ENCODE assay signal across 8 mouse cellular contexts in the genomic region with DNA sequence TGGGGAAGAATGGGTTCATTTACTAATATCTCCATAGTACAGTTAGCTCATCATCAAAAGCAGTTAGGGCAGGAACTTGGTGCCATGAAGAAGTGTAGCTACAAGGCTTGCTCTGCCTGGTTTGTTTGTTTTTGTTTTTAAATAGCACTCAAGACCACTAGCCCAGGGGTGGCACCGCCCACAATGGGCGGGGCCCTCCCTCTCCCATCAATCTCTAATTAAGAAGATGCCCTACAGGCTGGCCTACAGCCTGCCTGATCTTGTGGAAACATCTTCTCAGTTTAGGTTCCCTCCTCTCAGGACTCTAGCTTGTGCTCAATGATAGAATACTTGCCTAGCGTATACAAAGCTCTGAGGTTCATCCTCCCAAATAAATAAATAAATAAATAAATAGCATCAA. TPM values are rescaled to one million over a fixed set of nuclear protein-coding genes. Genes with fewer than 3 reads are reported as not detected.
DNase-seq lines count a peak whose midpoint lies in the region; ATAC-seq and TF ChIP-seq lines count a peak whose summit lies in the region.

No protein-coding gene starts in this region.

- peak overlapping the region; percentile 61 for H3K4me2 ChIP-seq in hindbrain, embryonic 14.5 days (replicated peaks)
- peak overlapping the region; percentile 51 for H3K4me2 ChIP-seq in midbrain, embryonic 11.5 days

- WGBS in hindbrain, embryonic 14.5 days = 0% methylated on average over 3 of the region's 3 CpGs
- 3% methylated on average over 3 of the region's 3 CpGs for WGBS in midbrain, embryonic 11.5 days

- peak overlapping the region; percentile 51 for H3K4me3 ChIP-seq in testis, adult 2 months (ENCODE audit: control insufficient read depth, low read depth, low read length)
- peak overlapping the region; percentile 37; the same call in 1 of the 2 replicates for H3K4me3 ChIP-seq in cortical plate, adult 2 months (ENCODE audit: insufficient read depth, low read length)
- peak overlapping the region; percentile 56 for H3K4me3 ChIP-seq in hindbrain, embryonic 14.5 days (replicated peaks; ENCODE audit: low read length)
- H3K4me3 ChIP-seq in midbrain, embryonic 11.5 days (ENCODE audit: low read depth, low read length) = peak overlapping the region; percentile 79

- H3K36me3 ChIP-seq in testis, adult 2 months (ENCODE audit: control insufficient read depth, insufficient read depth, low read length) = no peaks in the 10 kb centered on the region; the same call in 1 of the 2 replicates
- H3K36me3 ChIP-seq in hindbrain, embryonic 14.5 days (replicated peaks; ENCODE audit: control insufficient read depth, insufficient read depth) = no peaks in the 10 kb centered on the region
- no peaks in the 10 kb centered on the region for H3K36me3 ChIP-seq in midbrain, embryonic 11.5 days (ENCODE audit: control insufficient read depth, insufficient read depth, low read length)

- peak overlapping the region; percentile 60 for H3K9ac ChIP-seq in hindbrain, embryonic 14.5 days
- H3K9ac ChIP-seq in midbrain, embryonic 11.5 days (ENCODE audit: low read length) = peak overlapping the region; percentile 85

- ATAC-seq in hindbrain, embryonic 14.5 days (ENCODE audit: low FRiP score) = peak; percentile 49
- peak; percentile 65 for ATAC-seq in midbrain, embryonic 11.5 days (ENCODE audit: low FRiP score)
- no peak for ATAC-seq in frontal cortex, adult (ENCODE audit: low TSS enrichment)

- DNase-seq in testis, postnatal 14 days (ENCODE audit: low spot score) = no peak
- DNase-seq in hindbrain, embryonic 14.5 days (ENCODE audit: low spot score) = peak; percentile 35
- DNase-seq in midbrain, embryonic 11.5 days (ENCODE audit: low spot score, missing footprints) = peak; percentile 92
- DNase-seq in gastrocnemius, postnatal 10 days = no peak
- DNase-seq in cerebellum, adult 9-10 months = no peak

- no peaks in the 10 kb centered on the region for H3K27me3 ChIP-seq in testis, adult 2 months (ENCODE audit: control insufficient read depth, insufficient read depth, low read length)
- H3K27me3 ChIP-seq in hindbrain, embryonic 14.5 days (ENCODE audit: control insufficient read depth, insufficient read depth, low read length) = no peaks in the 10 kb centered on the region
- no peaks in the 10 kb centered on the region for H3K27me3 ChIP-seq in midbrain, embryonic 11.5 days (ENCODE audit: control insufficient read depth, insufficient read depth, low read length)

- TF ChIP-seq CTCF in testis, adult 2 months (IDR thresholded peaks at IDR 0.05; ENCODE audit: control insufficient read depth, insufficient read depth, insufficient replicate concordance, low read depth, low read length) = no peak
- TF ChIP-seq CTCF in cortical plate, adult 2 months (IDR thresholded peaks at IDR 0.05; ENCODE audit: extremely low read depth, insufficient read depth, low read length) = no peak

- TF ChIP-seq POLR2A in testis, adult 2 months (IDR thresholded peaks at IDR 0.05; ENCODE audit: control insufficient read depth, low read depth, low read length) = no peak
- TF ChIP-seq POLR2A in cortical plate, adult 2 months (IDR thresholded peaks at IDR 0.05; ENCODE audit: extremely low read depth, insufficient read depth, low read length) = no peak

- no peaks in the 10 kb centered on the region for H3K9me3 ChIP-seq in hindbrain, embryonic 14.5 days (ENCODE audit: control insufficient read depth, low read length)
- no peaks in the 10 kb centered on the region for H3K9me3 ChIP-seq in midbrain, embryonic 11.5 days (ENCODE audit: control insufficient read depth, low read length)

- peaks cover 7% of the 10 kb centered on the region for H3K4me1 ChIP-seq in testis, adult 2 months (ENCODE audit: control insufficient read depth, insufficient read depth, low read length)
- H3K4me1 ChIP-seq in cortical plate, adult 2 months (ENCODE audit: control insufficient read depth, insufficient read depth, low read length) = no peaks in the 10 kb centered on the region
- H3K4me1 ChIP-seq in hindbrain, embryonic 14.5 days (replicated peaks; ENCODE audit: control insufficient read depth, insufficient read depth, low read length) = peaks cover 8% of the 10 kb centered on the region
- H3K4me1 ChIP-seq in midbrain, embryonic 11.5 days (ENCODE audit: control insufficient read depth, insufficient read depth, low read length) = peaks cover 10% of the 10 kb centered on the region

- no peak overlapping the region for H3K27ac ChIP-seq in testis, adult 2 months (ENCODE audit: control insufficient read depth, insufficient read depth, low read depth, low read length)
- no peak overlapping the region for H3K27ac ChIP-seq in cortical plate, adult 2 months (ENCODE audit: insufficient read depth, low read length)
- 0 out of 2 replicates have a peak overlapping the region, but pooled peaks have one; percentile 73 for H3K27ac ChIP-seq in hindbrain, embryonic 14.5 days
- H3K27ac ChIP-seq in midbrain, embryonic 11.5 days (ENCODE audit: low read depth, low read length) = no peak overlapping the region

RNA-seq across cellular contexts. Expression of a gene that starts 0.7 kb away (rescaled TPM):
- 6.6 and 6.7 TPM in 2 replicates for polyA plus RNA-seq in testis, adult 2 months (2012; rRNA removed)
- polyA plus RNA-seq in cortical plate, adult 2 months (2012; rRNA removed) = 0.85 and 1.7 TPM in 2 replicates
- 14.2 and 14.9 TPM in 2 replicates for polyA plus RNA-seq in hindbrain, embryonic 14.5 days (2014; fragmentation: Nextera tagmentation; extraction: Ambion mirVana)
- 74.0 and 77.1 TPM in 2 replicates for polyA plus RNA-seq in midbrain, embryonic 11.5 days (2014; fragmentation: Nextera tagmentation; extraction: Ambion mirVana)
- 10 to 100 TPM in 1 of 2 experiments, 1 to 10 TPM in 1; 8.7 to 10.1 TPM for total RNA-seq in gastrocnemius, postnatal 10 days (2021)

RNA-seq across cellular contexts. Expression of a gene that starts 7.7 kb away (rescaled TPM):
- polyA plus RNA-seq in testis, adult 2 months (2012; rRNA removed) = 24.5 and 25.2 TPM in 2 replicates
- polyA plus RNA-seq in cortical plate, adult 2 months (2012; rRNA removed) = 14.2 and 14.7 TPM in 2 replicates
- 40.7 and 41.8 TPM in 2 replicates for polyA plus RNA-seq in hindbrain, embryonic 14.5 days (2014; fragmentation: Nextera tagmentation; extraction: Ambion mirVana)
- polyA plus RNA-seq in midbrain, embryonic 11.5 days (2014; fragmentation: Nextera tagmentation; extraction: Ambion mirVana) = 43.6 and 43.7 TPM in 2 replicates
- total RNA-seq in gastrocnemius, postnatal 10 days (2021) = 10 to 100 TPM; 29.0 to 31.1 TPM

RNA-seq across cellular contexts. Expression of a gene that starts 18.6 kb away (rescaled TPM):
- polyA plus RNA-seq in testis, adult 2 months (2012; rRNA removed) = 0.96 and 1.0 TPM in 2 replicates
- 2.7 and 2.8 TPM in 2 replicates for polyA plus RNA-seq in cortical plate, adult 2 months (2012; rRNA removed)
- polyA plus RNA-seq in hindbrain, embryonic 14.5 days (2014; fragmentation: Nextera tagmentation; extraction: Ambion mirVana) = 9.0 and 9.5 TPM in 2 replicates
- 8.6 and 8.9 TPM in 2 replicates for polyA plus RNA-seq in midbrain, embryonic 11.5 days (2014; fragmentation: Nextera tagmentation; extraction: Ambion mirVana)
- 1 to 10 TPM; 2.6 to 2.7 TPM for total RNA-seq in gastrocnemius, postnatal 10 days (2021)

RNA-seq across cellular contexts. Expression of a gene that starts 42.2 kb away (rescaled TPM):
- 2.0 and 2.7 TPM in 2 replicates for polyA plus RNA-seq in testis, adult 2 months (2012; rRNA removed)
- 4.7 and 5.6 TPM in 2 replicates for polyA plus RNA-seq in cortical plate, adult 2 months (2012; rRNA removed)
- 8.2 and 8.3 TPM in 2 replicates for polyA plus RNA-seq in hindbrain, embryonic 14.5 days (2014; fragmentation: Nextera tagmentation; extraction: Ambion mirVana)
- polyA plus RNA-seq in midbrain, embryonic 11.5 days (2014; fragmentation: Nextera tagmentation; extraction: Ambion mirVana) = 8.3 and 10.5 TPM in 2 replicates
- 1 to 10 TPM; 5.0 to 5.9 TPM for total RNA-seq in gastrocnemius, postnatal 10 days (2021)

Comparison
In these comparisons a context has a peak if more than half of its experiments do, and no peak if none do; other contexts are left out.
1. DNase-seq: peak in hindbrain, embryonic 14.5 days (single experiment) and midbrain, embryonic 11.5 days (single experiment); none in testis, postnatal 14 days (single experiment), gastrocnemius, postnatal 10 days (single experiment) and cerebellum, adult 9-10 months (single experiment).
2. Peak in every context shown above with its lines, with median percentiles within 50 percentile points of each other: H3K4me3 ChIP-seq.